Mouse (Mus musculus): ENCODE measurements around the gene Enoph1.

DNA sequence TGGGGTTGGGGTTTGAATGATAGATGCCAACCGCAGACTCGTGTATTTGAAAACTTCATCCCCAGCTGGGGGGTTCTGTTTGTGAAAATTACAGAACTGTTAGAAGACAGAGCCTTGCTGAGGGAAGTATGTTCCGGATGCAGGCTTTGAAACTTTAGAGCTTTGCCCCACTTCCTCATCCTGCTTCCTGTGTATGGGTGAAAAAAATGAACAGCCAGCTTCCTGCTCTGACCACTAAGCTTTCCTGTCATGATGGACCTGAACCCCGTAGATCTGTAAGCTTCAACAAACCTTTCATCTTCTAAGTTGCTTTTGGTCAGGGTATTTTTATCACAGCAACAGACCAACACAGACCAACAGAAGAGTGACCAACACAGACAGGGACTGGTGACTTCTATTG lies 42.2 kb downstream of the Enoph1 start:
- TF ChIP-seq GATA1 (IDR thresholded peaks at IDR 0.05; ENCODE audit: borderline replicate concordance, low read length) (no peak), FLI1 (IDR thresholded peaks at IDR 0.05; ENCODE audit: low read length) (no peak)
